Mouse (Mus musculus) embryonic facial prominence, embryonic 10.5 days (tissue): ENCODE measurements around the gene Sell. TPM values are rescaled to one million over a fixed set of nuclear protein-coding genes. Genes with fewer than 3 reads are reported as not detected.

Experiments
- DNase-seq: peaks from one replicate; pipeline ENCODE4 v3.0.0-alpha.2; 2017; ENCODE audit warnings: low spot score
- H3K27ac ChIP-seq: fragments of 300-500 bp; sonication (generic); replicated peaks from 2 replicates; pipeline ENCODE4 v1.5.1; 2016; ENCODE audit warnings: mild to moderate bottlenecking
- H3K27me3 ChIP-seq: fragments of 300-500 bp; sonication (generic); replicated peaks from 2 replicates; pipeline ENCODE4 v1.6.1; 2016; ENCODE audit warnings: low read depth, mild to moderate bottlenecking; ENCODE audit not compliant: poor library complexity, severe bottlenecking
- H3K36me3 ChIP-seq: fragments of 300-500 bp; sonication (generic); replicated peaks from 2 replicates; pipeline ENCODE4 v1.6.1; 2016; ENCODE audit warnings: mild to moderate bottlenecking, moderate library complexity
- H3K4me1 ChIP-seq: fragments of 300-500 bp; sonication (generic); 2 replicates; pipeline ENCODE4 v1.6.1; 2016
- H3K4me3 ChIP-seq: fragments of 300-500 bp; sonication (generic); 2 replicates; pipeline ENCODE4 v1.5.1; 2016; ENCODE audit warnings: mild to moderate bottlenecking, moderate library complexity
- H3K9me3 ChIP-seq: fragments of 300-500 bp; sonication (generic); 2 replicates; pipeline ENCODE4 v1.6.1; 2016; ENCODE audit warnings: mild to moderate bottlenecking
- WGBS: fragments of 180-500 bp; shearing (Covaris S2); methylation state at CpG from one replicate; pipeline ENCODE4 v1.1.7; 2016; 5-methylcytosine and 5-hydroxymethylcytosine counted together
- polyA plus RNA-seq: library from polyadenylated mRNA; unstranded; fragments of >200 nt; fragmentation: Nextera tagmentation; extraction: Ambion mirVana; gene quantifications from 2 replicates; pipeline ENCODE4 v1.2.1, GENCODE M21; 2016

Gene Sell
- polyA plus RNA-seq, 1 experiment from 2014 or later, result not detected

DNA sequence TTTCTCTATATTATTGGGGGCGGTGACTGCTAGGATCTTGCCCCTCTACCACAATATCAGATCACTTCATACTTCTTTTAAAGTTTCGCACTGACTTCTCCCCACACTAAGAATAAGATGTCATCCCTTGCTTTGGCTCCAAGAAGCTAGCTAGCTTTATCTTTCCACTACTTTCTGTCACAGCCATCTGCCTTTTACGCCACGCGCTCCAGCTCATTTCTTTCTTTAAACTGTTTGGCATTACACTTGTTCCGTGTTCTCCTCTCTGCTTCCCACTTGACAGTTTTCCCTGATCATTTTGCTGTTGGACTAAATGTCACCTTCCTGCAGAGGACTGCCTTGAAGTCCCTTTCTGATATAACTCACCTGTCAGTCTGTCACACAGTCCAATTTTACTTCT, 56.1 kb downstream of the Sell start:
- no peaks in the 10 kb centered on the region for H3K9me3 ChIP-seq
- no peak for DNase-seq
- 90% methylated on average over 6 of the region's 6 CpGs for WGBS
- H3K4me3 ChIP-seq, result no peak overlapping the region
- H3K36me3 ChIP-seq, result no peaks in the 10 kb centered on the region
- H3K27ac ChIP-seq, result no peak overlapping the region
- no peaks in the 10 kb centered on the region for H3K4me1 ChIP-seq
- no peaks in the 10 kb centered on the region for H3K27me3 ChIP-seq

GRCm38 (mm10) chr1:164119892-164120776, 58.4 kb downstream of the Sell start:
- Histone ChIP-seq H3K4me1 (no peaks in the 10 kb centered on the region), H3K36me3 (no peaks in the 10 kb centered on the region), H3K9me3 (no peaks in the 10 kb centered on the region), H3K27me3 (no peaks in the 10 kb centered on the region), H3K27ac (no peak overlapping the region), H3K4me3 (no peak overlapping the region)
- WGBS, result 75% methylated on average over 3 of the region's 3 CpGs
- no peak for DNase-seq

DNA sequence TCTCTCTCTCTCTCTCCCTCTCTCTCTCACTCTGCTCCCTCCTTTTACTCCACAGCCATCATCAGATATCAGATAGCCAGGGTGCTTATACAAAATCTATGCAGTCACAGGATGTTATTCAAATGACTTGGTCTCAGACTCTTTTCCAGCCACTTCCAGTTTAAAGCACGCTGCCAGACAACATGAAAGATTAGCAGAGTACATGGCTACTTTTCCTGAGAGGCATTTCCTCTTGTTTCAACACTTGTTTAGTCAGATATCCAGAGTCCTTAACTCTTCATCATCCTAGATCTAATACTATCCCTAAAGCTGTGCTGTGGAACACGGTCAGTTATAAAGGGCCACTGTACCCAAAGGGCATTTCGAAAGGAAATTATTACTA, 59.0 kb downstream of the Sell start:
- Histone ChIP-seq H3K36me3 (no peaks in the 10 kb centered on the region), H3K9me3 (no peaks in the 10 kb centered on the region), H3K4me3 (no peak overlapping the region), H3K27me3 (no peaks in the 10 kb centered on the region), H3K27ac (no peak overlapping the region), H3K4me1 (no peaks in the 10 kb centered on the region)
- WGBS, result 89% methylated on average over 3 of the region's 3 CpGs
- DNase-seq, result no peak

- Histone ChIP-seq H3K36me3 (no peaks in the 10 kb centered on the region), H3K27me3 (no peaks in the 10 kb centered on the region), H3K4me3 (no peak overlapping the region), H3K9me3 (no peaks in the 10 kb centered on the region), H3K27ac (no peak overlapping the region), H3K4me1 (no peaks in the 10 kb centered on the region)
- WGBS, result 75% methylated on average over 3 of the region's 3 CpGs
- no peak for DNase-seq
Measured at GRCm38 (mm10) chr1:164123836-164124235, 62.1 kb downstream of the Sell start.

DNA sequence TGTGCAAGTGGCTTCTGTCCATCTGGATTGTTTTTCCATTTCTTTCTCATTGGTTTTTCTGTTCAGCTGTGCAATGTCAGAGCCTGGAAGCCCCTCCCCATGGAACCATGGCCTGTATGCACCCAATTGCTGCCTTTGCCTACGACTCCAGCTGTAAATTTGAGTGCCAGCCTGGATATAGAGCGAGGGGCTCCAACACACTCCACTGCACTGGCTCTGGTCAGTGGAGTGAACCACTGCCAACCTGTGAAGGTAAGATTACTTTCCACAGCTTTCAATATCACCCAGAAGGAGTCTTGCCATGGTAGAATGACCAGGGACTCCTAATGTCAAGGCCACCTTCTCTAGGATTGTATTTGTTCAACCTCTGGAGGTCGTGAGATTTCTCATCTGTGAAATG, 68.2 kb downstream of the Sell start:
- 76% methylated on average over 3 of the region's 3 CpGs for WGBS
- no peak for DNase-seq
- no peaks in the 10 kb centered on the region for H3K36me3 ChIP-seq
- no peak overlapping the region for H3K27ac ChIP-seq
- no peaks in the 10 kb centered on the region for H3K9me3 ChIP-seq
- H3K27me3 ChIP-seq, result no peaks in the 10 kb centered on the region
- H3K4me3 ChIP-seq, result no peak overlapping the region
- H3K4me1 ChIP-seq, result no peaks in the 10 kb centered on the region

DNA sequence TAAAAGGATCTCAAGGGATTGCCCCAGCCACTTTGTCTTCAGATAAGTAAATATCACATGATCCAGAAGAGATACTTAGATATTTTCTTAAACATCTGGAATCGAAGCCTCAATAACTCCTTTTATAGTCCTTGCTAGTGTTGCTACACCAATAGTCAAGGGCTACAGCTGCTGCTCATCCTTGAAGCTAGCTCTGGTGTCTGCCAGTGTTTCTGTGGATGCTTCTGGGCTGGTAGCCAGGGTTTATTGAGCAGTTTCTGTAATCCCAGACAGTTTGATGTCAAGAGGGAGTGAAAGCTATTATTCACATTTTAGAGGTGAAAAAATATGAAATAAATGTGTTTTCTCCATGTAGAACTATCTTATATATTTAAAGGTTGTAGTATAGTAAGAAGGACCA, 70.8 kb downstream of the Sell start:
- Histone ChIP-seq H3K4me3 (no peak overlapping the region), H3K36me3 (no peaks in the 10 kb centered on the region), H3K9me3 (no peaks in the 10 kb centered on the region), H3K27me3 (no peaks in the 10 kb centered on the region), H3K4me1 (no peaks in the 10 kb centered on the region), H3K27ac (no peak overlapping the region)
- 85% methylated on average over 1 of the region's 1 CpGs for whole genome bisulfite sequencing
- DNase-seq, result no peak

Other genes starting within 250 kb of the Sell start
- 18.4 and 18.6 TPM in 2 replicates for gene Scyl3, start 132.9 kb upstream of the Sell start, polyA plus RNA-seq
- gene BC055324, start 67.2 kb upstream of the Sell start, polyA plus RNA-seq, result 46.6 and 48.2 TPM in 2 replicates
- gene Mettl18, start 67.1 kb upstream of the Sell start, polyA plus RNA-seq, result 10.9 and 11.8 TPM in 2 replicates
- not detected in 2 replicates for gene Sele, start 13.7 kb upstream of the Sell start, polyA plus RNA-seq
- not detected in 2 replicates for gene Selp, start 53.3 kb downstream of the Sell start, polyA plus RNA-seq
- gene F5, start 89.9 kb downstream of the Sell start, polyA plus RNA-seq, result 0.37 and 0.41 TPM in 2 replicates
- gene Slc19a2, start 187.1 kb downstream of the Sell start, polyA plus RNA-seq, result 10.8 and 11.5 TPM in 2 replicates
- 8.3 and 8.5 TPM in 2 replicates for gene Ccdc181, start 213.6 kb downstream of the Sell start, polyA plus RNA-seq
- 40.6 and 46.1 TPM in 2 replicates for gene Nme7, start 242.1 kb downstream of the Sell start, polyA plus RNA-seq
- gene Blzf1, start 245.5 kb downstream of the Sell start, polyA plus RNA-seq, result 25.1 and 26.6 TPM in 2 replicates